Mouse (Mus musculus) lung, postnatal 14 days (tissue): ENCODE results near the gene Wnt7b.

Experiments
- DNase-seq: peaks from one replicate; pipeline ENCODE4 v3.0.0; 2021

The Wnt7b gene

DNA sequence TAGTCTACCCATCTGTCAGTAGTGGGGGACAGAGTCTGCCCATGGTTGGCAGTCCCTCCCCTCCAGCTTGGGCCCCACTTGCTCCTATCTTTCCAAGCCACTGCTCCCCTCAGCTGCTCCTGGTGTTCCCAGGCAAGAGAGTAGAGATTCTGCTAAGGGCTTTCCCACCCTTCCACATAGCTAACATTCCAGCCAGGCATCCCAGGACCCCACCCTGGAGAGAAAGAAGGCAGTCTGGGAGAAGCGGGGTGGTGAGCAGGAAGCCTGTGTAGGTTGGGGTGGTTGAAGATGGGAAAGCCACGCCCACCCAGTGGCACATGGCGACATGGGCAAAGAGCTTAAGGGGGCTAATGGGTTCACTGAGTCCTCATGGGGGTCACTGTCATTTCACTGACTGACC, 13.9 kb downstream of the Wnt7b start:
- no peak for DNase-seq

DNA sequence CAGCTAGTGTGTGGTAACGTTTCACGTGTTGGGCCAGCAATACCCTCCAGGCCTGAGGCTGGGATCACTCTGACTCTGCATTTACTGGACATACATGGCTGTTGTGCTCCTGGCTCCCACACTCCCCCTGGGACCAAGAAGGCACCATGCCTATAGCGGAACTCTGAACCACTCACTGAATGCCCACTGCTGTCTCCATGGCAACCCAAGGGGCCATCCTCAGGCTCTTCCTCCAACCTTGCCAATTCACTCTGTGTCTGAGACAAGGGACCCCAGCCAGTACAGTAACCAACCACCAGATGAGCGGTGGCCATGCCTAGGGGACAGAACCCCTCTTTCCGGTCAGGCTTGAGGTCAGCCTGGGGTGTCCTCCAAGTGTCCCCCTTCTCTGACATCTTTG, 17.3 kb downstream of the Wnt7b start:
- DNase-seq: no peak

DNA sequence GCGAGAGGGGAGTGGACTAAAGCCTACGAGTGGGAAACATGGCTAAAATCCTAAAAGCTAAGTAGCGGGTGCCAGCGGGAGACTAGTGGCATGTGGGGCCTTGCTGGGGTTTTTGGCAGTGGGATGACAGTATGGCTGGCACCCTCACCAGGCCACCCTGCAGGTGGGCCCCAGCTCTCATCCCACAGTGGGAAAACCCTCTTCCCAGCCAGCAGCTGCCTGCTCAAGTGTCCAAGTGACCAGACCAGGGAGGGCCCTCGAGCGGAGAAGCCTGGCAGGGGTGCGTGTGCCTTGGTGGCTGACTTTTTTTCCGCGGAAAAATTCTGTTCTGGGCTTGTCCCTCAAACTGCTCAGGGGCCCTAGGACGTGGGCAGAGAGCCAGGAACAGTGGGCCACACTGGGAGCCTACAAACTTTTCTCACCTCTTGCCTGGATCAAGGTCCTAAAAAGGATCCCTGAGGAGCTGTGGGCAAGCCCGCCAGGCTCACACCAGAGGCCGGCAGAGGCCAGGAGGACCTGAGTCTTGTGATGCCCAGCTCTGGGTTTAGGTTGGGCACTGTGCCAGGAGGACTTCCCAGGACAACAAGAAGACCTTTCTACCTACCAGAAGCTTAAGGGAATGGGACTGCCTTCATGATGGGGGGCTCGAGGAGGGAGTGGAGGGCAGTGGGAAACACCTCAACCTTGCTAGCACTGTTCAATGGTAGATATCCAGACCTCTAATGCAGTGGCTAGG, 18.1 kb downstream of the Wnt7b start:
- DNase-seq: no peak

DNA sequence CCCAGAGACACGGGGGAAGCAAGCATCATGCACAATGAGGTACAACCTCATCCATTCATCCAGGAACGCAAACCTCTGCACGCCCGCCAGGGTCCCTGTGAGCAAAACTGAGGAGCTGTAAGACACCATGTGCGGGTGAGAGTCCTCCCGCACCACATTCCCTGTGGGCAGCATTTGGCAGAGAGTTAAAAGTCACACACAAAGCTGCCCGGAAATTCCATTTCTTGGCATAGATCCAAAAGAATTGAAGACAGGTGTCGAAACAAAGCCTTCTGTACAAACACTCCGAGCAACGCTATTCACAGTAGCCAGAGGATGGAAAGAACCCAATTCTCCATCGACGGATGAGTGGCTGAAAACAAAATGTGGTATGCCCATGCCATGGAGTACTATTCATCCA, 20.3 kb downstream of the Wnt7b start:
- DNase-seq: no peak

DNA sequence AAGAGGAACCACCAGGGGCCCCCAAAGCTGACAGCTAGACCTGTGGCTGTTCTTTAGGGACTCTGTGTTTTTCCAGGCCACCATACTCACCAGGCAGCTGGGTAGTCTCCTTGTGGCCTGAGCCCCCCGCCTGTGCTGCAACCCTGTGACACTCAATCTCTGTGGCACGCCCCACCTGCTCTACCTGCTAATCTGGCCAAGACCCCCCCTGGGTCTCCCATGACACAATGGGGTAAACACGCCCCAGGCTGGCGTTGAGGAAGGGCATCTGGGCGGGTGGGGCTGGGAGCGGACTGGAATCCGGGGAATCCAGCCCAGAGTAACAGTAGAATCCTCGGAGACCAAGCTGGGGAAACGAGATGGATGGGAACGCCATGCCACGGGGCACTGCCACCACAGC, 21.4 kb downstream of the Wnt7b start:
- no peak for DNase-seq

DNA sequence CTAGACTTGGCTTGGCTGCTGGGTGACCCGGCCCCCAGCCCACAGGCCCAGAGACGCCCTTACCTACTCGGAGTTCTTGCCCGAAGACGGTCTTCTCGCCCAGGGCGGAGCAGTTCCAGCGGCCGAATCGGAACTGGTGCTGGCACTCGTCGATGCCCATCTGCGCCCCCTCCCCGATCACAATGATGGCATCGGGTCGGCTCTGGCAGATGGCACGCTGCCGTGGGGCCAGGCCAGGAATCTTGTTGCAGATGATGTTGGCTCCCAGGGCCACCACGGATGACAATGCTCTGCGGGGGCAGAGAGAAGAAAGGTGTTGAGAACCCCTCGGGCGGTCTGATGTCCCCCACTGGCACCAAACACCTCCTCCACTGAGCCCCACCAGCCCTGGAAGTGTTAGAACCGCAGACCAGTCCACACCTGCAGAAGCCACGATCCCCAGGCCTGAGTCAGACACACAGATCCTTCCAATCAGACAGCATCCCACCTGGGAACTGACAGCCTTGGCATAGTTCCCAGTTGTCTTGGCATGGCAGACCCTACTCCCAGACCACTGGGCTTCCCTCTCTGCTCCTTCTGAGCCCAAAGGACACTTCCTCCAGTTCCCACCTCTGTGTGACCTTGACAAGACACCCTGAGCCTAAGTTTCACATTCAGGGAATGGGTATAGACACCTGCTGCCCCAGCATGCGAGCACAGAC, 23.3 kb downstream of the Wnt7b start:
- no peak for DNase-seq

DNA sequence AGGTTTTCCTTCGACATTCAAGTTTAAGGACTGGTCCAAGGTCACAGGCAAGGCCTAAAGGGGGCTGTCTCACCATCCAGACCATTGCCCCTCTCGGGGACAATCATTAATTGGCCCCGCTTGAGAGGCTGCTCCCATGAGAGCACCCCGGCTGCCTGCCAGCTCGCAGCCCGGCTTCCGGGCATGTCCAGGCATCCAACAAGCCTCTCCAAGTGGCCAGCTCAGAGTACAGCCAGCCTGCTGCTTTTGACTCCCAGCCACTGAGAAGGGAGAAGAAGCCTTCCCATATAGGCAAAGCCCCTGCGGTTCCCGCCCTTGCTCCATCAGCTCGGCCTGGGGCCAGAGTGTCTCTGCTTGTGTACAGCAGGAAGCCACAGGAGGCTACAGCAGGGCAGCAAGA, 26.5 kb downstream of the Wnt7b start:
- peak; percentile 33 for DNase-seq

DNA sequence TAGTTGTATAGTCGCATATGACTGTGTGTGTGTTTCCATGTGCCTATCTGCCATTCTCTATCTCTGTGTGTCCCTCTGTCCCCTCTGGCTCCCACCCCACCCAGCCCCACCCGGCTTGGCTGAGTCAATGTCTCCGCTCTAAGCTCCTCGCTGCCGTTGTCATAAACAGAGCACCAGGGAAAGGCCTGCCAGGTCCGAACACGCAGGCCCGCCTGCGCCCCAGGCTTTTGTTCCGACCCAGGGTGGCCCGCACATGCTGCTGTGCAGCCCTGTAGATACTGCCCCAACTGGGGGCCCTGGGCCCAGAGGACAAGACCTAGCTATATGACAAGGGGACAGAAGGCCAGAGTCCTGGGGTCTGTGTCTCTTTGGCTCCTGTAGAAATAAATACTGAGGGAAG, 28.9 kb downstream of the Wnt7b start:
- DNase-seq: no peak

DNA sequence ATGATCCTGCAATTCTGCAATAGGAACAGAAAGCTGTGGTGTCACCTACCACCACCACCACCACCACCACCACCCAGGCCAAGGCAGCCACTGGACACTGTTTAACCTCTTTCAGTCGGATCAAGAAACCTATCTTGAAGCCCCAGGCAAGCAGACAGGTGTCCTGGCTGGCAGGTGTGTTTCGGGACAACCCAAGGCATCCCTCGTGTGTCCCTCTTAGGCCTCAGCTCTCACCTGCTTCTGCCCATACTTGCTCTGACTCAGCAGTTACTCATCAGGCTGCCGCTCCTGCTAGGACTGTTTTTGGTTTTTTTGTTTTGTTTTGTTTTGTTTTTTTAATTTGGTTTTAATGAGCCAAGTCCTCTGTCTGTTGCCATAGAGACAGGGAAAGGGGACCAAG, 35.8 kb downstream of the Wnt7b start:
- no peak for DNase-seq

DNA sequence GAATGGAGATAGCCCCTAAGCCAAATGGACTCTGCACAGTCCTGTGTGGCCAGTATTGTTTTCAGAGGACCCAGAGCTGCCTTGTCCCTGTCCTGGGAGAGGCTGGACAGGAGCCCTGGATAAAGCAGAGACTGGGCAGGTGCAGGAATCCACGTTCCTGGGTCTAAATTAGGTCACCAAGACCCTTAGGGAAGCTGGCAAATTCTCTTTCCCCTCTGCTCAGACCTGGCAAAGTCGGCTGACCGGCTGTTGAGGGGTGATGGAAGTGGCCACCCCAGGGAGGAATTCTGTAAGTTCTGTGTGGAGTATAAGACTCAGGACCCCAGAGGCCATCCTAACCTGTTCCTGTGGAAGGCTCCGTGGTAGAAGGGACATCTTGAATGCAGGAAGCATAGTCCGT, 36.9 kb downstream of the Wnt7b start:
- DNase-seq: no peak

DNA sequence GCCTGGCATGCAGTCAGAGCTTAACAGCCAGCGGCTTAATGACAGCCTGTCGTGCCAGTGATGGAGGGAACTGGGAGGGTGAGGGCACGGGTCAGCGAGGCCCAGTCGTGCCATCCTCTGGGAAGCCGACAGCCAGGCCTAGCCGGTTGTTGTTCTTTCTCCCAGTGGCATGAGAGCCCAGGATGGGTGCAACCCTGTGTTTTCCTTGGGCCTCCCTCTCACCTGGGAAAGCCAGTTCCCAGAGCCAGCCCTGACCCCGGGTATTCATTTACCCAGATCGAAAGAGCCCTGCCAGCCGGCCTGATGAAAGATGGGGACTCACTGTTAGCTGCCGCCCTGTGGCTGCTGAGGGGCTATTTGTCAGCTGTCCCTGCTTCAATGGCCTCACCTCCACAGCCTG, 44.1 kb downstream of the Wnt7b start:
- DNase-seq: no peak

DNA sequence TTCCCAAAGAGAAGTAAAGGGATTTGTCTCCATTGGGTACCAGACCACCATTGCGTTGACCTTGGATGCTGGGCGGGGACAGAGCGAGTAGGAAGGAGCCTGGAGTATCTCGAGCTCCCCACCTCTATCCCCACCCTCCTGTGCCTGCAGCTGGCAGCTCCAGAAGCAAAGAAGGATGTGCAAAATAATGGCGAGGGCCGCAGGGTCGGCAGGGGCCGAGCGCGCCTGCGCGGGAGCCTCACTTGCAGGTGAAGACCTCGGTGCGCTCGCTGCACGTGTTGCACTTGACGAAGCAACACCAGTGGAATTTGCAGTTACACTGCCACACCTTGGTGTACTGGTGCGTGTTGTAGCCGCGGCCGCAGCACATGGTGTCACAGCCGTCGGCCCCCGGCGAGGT, 45.1 kb downstream of the Wnt7b start:
- DNase-seq: no peak

DNA sequence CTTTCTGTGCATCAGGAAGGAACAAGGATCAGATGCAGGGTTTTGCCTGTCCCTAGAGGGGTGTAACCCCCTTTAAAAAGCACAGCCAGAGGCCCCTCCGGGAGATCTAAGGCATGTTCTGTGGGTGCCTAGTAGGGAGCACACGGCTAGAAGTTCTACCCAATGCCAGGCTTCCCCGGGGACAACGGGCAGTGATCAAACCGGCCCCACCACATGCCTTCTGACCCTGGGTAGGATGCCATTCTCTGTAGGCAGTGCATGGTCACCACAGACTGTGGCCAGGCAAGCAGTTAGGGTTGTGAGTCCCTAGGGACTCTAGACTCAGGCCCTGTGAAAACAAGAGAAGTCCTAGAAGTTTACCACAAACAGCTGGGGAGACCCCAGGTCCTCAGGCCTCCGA, 47.6 kb downstream of the Wnt7b start:
- no peak for DNase-seq

DNA sequence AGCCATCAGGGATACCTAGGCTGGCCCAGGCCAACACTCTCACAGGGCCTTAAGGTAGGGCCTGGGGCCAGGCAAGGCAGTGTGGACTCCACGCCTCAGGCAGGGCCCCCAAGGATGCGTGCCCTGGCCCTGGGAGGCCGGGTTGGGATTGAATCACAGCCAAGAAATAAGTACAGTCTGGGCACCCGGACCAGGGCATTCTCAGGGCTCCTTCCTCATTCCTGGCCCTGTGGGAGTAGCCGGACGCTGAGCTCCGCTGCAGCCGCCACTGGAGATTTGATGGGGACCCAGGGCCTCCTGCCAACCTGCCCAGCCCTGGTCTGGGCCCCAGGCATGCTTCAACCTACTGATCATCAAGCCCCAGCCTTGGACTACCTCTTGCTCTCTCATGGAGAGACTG, 48.1 kb downstream of the Wnt7b start:
- peak; percentile 45 for DNase-seq

DNA sequence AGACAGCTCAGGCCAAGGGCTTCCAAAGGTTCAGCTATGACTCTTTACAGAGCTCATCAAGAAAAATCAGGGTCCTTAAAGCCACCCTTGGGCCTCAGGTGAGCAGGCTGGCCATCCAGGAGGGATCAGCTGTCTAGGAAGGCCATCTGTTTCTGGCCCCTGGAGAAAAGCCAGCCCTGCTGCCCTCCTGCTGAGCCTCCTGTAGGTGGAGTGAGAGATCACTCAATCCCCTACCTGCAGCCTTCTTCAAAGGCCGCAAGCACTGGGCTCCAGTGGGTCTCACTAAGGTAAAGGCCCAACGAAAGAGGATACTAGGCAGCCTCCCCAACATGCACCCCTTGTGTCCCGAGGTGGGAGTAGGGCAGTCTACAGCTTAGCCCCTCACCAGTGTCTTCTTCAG, 50.2 kb downstream of the Wnt7b start:
- DNase-seq: peak; percentile 38

DNA sequence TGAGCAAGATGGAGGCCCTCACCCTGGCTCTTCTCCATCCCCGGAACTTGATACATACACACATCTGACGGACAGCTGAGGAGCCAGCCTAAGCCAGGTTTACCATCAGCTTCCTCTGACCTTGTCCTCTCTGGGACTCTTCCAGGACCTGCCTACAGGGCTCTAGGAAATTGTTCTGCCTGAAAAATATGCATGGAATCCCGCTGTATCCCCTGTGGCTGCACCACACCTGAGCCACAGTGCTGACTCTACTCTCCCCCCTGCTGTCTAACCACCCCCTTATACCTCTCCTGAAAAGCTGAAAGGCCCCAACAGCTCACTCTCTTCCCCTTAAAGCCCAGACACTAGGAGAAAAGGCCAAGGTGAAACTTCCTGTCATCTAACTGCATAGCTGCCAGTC, 52.4 kb downstream of the Wnt7b start:
- no peak for DNase-seq

DNA sequence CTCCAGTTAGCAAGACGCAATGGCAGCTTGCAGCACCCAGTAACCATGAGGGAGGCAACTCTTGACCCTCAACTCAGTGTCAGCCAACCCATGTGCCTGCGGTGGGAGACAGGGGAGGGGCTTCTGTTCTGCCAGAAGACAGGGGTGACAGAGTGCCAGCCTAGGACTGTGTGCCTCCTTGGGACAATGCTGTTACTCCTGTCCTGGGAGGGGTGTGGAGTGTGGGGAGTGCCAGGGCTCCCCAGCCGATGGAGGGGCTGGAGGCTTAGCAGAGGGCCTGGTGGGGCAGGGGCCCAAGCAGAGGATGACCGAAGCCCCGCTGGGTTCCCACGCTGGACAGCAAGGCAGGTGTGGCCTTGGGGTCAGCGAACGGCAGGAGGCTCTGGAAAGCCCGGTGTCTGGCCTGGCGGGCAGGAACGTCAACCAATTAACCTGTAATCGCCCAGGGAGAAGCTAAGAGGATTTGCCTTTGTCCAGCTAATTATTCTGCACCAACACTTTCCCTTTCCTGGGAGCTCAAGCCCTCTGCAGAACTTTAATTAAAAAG, 57.8 kb downstream of the Wnt7b start:
- DNase-seq: no peak

DNA sequence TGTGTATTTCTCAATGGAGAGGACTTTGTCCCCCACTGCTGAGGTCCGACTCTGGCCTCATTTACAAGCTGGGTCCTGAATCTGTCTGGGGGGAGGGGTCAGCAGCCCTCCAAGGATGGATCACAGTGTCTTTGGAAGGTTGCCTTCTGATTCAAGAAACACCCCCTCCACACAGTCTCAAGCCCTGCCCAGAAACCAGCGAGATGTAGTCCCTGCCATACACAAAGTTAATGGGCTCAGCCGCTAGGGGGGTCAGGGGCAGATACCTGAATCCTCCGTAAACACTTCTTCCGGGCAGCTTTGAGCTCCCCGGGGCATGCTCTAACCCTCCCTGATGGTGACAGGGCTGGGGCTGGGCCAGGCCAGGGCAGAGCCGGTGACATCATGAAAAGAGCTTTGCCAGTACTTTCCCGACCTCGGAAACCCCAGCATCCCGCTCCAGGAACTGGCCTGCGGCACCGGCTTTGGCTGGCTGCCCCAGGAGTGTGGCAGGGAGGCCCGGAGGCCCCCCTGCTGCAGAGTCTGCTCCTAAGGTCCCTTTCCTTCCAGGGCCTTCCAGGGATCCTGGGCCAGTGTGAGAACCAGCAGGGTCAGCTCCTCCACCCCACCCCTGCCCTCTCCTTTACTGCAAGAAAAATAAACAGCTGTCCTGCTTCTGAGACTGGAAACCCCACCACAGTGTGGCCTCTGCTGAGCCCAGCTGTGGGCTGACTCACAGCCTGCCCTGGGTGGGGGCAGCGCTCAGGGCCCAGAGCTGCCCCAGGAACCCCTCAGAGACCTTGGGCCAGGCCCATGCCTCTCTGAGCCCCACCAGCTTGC, 58.9 kb downstream of the Wnt7b start:
- DNase-seq: peak; percentile 73

DNA sequence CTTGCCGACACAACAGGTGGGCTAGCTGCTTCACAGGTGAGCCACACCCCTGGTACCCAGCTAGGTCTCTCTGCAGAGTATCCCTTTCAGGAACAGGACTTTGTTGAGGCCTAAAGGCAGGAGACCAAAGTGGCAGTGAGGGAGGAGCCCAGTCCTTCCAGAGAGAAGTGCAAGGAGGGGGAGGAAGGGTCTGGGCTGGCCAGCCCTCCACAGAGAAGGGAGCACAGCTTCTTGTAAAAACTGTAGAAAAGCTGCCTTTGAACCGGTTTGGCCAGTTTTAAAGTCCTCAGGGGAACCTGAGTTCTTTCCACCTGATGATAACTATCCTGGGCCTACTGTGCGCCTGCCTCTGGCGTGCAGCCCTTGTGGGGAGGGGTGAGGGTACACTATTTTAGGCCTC, 62.8 kb downstream of the Wnt7b start:
- DNase-seq: no peak

DNA sequence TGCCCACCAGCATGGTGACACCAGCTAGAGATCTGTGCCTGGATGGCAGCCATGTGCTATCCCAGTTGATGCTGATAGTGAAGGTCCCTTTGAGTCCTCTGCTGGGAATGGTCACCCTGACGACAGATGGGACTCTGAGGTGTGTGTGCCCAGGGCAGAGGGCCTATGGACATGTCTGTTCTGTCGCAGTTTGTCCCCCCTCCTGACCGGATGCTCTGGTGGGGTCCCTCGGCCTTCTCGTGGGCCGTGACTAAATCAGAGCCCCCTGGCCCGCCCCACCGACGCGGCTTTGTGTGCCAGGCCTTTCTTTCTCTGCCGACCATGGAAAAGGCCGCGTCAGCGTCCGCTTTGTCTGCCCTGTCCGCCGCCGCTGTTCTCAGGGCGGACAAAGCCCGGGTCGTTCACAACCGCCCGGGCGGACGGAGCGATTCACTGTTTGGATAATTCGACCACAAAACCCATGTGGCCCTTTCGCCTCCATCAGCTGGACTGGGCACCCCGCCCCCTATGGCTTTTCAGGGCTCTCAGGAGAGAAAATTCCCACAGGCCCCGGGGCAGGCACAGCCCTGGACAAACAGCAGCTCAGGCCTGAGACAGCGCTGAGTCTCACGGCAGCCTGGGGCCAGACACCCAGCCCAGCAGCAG, 74.8 kb downstream of the Wnt7b start:
- no peak for DNase-seq

DNA sequence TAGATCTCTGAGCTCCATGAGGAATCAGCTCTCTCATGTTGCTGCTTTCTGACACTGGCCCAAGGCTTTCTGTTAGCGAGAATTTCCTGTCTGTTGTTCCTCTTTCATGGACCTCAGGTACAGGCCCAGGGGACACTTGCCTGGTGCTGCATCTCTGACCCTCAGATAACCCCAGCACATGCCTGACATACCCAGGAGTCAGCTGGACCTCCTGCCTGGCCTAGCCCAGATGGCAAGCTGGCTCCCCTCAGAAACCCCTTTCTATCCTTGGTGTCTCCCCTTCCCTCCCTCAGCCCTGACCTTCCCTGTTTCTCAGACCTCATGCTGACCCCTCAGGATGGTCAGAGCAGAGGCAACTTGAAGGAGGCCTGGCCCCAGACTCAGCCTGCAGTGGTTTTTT, 75.6 kb downstream of the Wnt7b start:
- no peak for DNase-seq

DNA sequence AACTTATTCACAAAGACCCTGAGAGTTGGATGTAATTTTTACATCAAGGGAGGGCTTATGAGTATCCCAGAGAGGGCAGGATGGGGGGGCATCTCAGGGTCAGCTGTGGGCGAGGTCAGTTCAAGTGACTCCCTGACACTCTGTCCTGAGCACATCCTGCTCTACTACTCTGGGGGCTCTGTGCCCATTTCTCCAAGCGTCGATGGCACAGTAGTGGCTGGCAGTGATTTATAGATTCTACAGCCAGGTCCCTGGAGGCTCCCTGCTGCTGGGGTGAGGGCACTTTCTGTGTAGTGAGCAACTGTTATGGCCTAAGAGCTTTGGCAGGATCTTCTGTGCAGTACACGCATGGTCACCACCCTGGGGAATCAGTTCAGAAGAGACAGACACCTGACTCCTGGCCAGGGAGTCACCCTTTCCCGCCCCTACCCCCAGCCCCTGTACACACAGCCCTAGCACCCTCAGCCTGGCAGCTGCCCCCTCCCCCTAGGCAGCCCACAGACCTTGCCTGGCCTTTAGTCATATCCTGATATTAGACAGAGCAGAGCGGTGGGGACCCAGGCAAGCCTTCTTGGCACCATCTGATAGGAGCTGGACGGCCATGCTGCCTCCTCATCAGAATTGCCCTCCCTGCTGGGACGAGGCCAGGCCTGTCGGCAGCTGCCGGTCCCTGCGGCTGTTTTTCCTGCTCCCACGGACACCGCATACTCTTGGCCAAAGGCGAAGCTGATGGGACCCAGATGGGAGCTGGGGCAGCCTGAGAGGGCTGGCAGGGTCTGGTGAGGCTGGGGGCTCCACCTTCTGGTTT, 77.0 kb downstream of the Wnt7b start:
- DNase-seq: peak; percentile 62
